ENCODE assay signal across 31 mouse cellular contexts in genomic region chr19:47139611-47140010, GRCm38 (mm10). TPM values are rescaled to one million over a fixed set of nuclear protein-coding genes. Genes with fewer than 3 reads are reported as not detected.
"Had no signal": no experiment of that assay in that cellular context is flagged by ENCODE, and none has a peak within 500 bp of the region (broad histone marks: within the 10 kb centered on the region; RNA-seq: fewer than 3 reads in every experiment).

No protein-coding gene starts in this region.

RNA-seq across cellular contexts. Expression of gene Calhm1, which starts 4.4 kb away (rescaled TPM):
- total RNA-seq: gastrocnemius, adult 18-20 months; gastrocnemius, adult 8-10 months; gastrocnemius, postnatal 14 days; gastrocnemius, postnatal 36 days; heart, adult 2 months; heart, postnatal 14 days; heart, postnatal 36 days; hematopoietic stem cell, adult 5-6 weeks; layer of hippocampus, adult 2 months; layer of hippocampus, postnatal 10 days; layer of hippocampus, postnatal 25 days; left cerebral cortex, adult 2 months; left cerebral cortex, postnatal 14 days; left cerebral cortex, postnatal 36 days had no signal
- polyA plus RNA-seq: gonadal fat pad, adult 2 months; heart, adult 2 months; heart, embryonic 11.5 days; heart, embryonic 13.5 days; heart, embryonic 15.5 days; heart, postnatal 0 days; hindbrain, embryonic 11.5 days; hindbrain, embryonic 13.5 days; hindbrain, embryonic 15.5 days; inflammation-experienced regulatory T-cells, adult 6 months; intestine, embryonic 15.5 days; kidney, adult 2 months; kidney, embryonic 15.5 days; limb, embryonic 10.5 days; limb, embryonic 12.5 days; limb, embryonic 14.5 days; liver, embryonic 11.5 days; liver, embryonic 13.5 days had no signal

RNA-seq across cellular contexts. Expression of gene Calhm3, which starts 18.0 kb away (rescaled TPM):
- total RNA-seq: gastrocnemius, adult 18-20 months; gastrocnemius, adult 8-10 months; gastrocnemius, postnatal 14 days; gastrocnemius, postnatal 36 days; heart, adult 2 months; heart, postnatal 14 days; heart, postnatal 36 days; hematopoietic stem cell, adult 5-6 weeks; layer of hippocampus, adult 2 months; layer of hippocampus, postnatal 10 days; layer of hippocampus, postnatal 25 days; left cerebral cortex, adult 2 months; left cerebral cortex, postnatal 14 days; left cerebral cortex, postnatal 36 days had no signal
- polyA plus RNA-seq: gonadal fat pad, adult 2 months; heart, adult 2 months; heart, embryonic 11.5 days; heart, embryonic 13.5 days; heart, embryonic 15.5 days; heart, postnatal 0 days; hindbrain, embryonic 11.5 days; hindbrain, embryonic 13.5 days; hindbrain, embryonic 15.5 days; inflammation-experienced regulatory T-cells, adult 6 months; kidney, adult 2 months; kidney, embryonic 15.5 days; limb, embryonic 10.5 days; limb, embryonic 12.5 days; limb, embryonic 14.5 days; liver, embryonic 11.5 days; liver, embryonic 13.5 days had no signal

RNA-seq across cellular contexts. Expression of gene Neurl1a, which starts 39.0 kb away (rescaled TPM):
- total RNA-seq: hematopoietic stem cell, adult 5-6 weeks had no signal
